Mouse (Mus musculus): ENCODE data around the gene Higd1a. TPM values are rescaled to one million over a fixed set of nuclear protein-coding genes. Genes with fewer than 3 reads are reported as not detected.

Higd1a gene
- polyA plus RNA-seq (2017; shearing (Covaris generic)) = 79.7 TPM

GRCm38 (mm10) chr9:121858153-121858488 lies at the start of gene Higd1a:
Gene Higd1a, minus strand, starts transcription at chr9:121858362.

GRCm38 (mm10) chr9:121898245-121898644 lies 40.1 kb upstream of the Higd1a start, which contains the start of gene Ackr2:
Gene Ackr2, plus strand, starts transcription at chr9:121898355.

GRCm38 (mm10) chr9:121838829-121839621 lies 19.1 kb downstream of the Higd1a start, which contains the start of gene Ccdc13:
Gene Ccdc13, minus strand, starts transcription at chr9:121839461.

Other genes starting within 250 kb of the Higd1a start
- not detected for gene Lyzl4, start 216.3 kb downstream of the Higd1a start, polyA plus RNA-seq (2017; shearing (Covaris generic))
- gene Vipr1, start 215.6 kb downstream of the Higd1a start, polyA plus RNA-seq (2017; shearing (Covaris generic)) = 85.6 TPM
- 41.5 TPM for gene Sec22c, start 152.9 kb downstream of the Higd1a start, polyA plus RNA-seq (2017; shearing (Covaris generic))
- gene Ss18l2, start 148.0 kb downstream of the Higd1a start, polyA plus RNA-seq (2017; shearing (Covaris generic)) = 21.6 TPM
- 177 TPM for gene Nktr, start 139.2 kb downstream of the Higd1a start, polyA plus RNA-seq (2017; shearing (Covaris generic))
- gene Zfp651, start 99.0 kb downstream of the Higd1a start, polyA plus RNA-seq (2017; shearing (Covaris generic)) = not detected
- gene Klhl40, start 80.8 kb downstream of the Higd1a start, polyA plus RNA-seq (2017; shearing (Covaris generic)) = not detected
- not detected for gene Hhatl, start 65.9 kb downstream of the Higd1a start, polyA plus RNA-seq (2017; shearing (Covaris generic))
- gene Ccdc13, start 18.9 kb downstream of the Higd1a start, polyA plus RNA-seq (2017; shearing (Covaris generic)) = not detected
- not detected for gene Ackr2, start 40.0 kb upstream of the Higd1a start, polyA plus RNA-seq (2017; shearing (Covaris generic))
- gene Cyp8b1, start 57.9 kb upstream of the Higd1a start, polyA plus RNA-seq (2017; shearing (Covaris generic)) = not detected
- gene Fam198a, start 92.6 kb upstream of the Higd1a start, polyA plus RNA-seq (2017; shearing (Covaris generic)) = not detected
- gene Pomgnt2, start 138.7 kb upstream of the Higd1a start, polyA plus RNA-seq (2017; shearing (Covaris generic)) = 0.30 TPM

Data from naive thymus-derived CD4-positive, alpha-beta T cell, adult 5 months (primary cell).